Mouse (Mus musculus) gastrocnemius, postnatal 25 days (tissue): ENCODE results near the gene Shisa4. TPM values are rescaled to one million over a fixed set of nuclear protein-coding genes. Genes with fewer than 3 reads are reported as not detected.

ENCODE experiments used
- DNase-seq: peaks from one replicate; pipeline ENCODE4 v3.0.0; 2022
- total RNA-seq, 2 experiments: library from RNA; stranded (reverse); gene quantifications; 1 replicate in 1 of 2; 2 replicates in 1 of 2; pipeline ENCODE4 v1.2.3; 2021

Shisa4 gene
- total RNA-seq, 2 experiments from 2014 or later: 236 to 261 TPM

DNA sequence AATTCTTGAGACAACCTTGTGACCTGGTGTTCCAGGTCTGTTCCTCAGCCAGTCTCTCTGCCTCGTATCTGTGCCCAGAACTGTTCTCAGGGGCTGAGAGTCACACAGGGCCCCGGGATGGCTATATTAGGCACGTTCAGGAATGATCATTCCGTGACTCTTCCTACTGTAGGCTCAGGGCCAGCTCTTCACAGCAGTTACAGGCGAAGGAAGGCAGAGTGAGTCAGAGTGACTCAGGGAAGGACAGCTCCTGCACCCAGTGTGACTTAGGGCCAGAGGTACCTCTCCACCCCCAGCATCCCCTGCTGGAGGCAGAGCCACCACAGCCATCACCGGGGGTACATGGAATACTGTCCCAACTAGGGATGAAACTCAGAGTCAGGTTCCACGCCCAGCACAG, 8.0 kb downstream of the Shisa4 start:
- no peak for DNase-seq

DNA sequence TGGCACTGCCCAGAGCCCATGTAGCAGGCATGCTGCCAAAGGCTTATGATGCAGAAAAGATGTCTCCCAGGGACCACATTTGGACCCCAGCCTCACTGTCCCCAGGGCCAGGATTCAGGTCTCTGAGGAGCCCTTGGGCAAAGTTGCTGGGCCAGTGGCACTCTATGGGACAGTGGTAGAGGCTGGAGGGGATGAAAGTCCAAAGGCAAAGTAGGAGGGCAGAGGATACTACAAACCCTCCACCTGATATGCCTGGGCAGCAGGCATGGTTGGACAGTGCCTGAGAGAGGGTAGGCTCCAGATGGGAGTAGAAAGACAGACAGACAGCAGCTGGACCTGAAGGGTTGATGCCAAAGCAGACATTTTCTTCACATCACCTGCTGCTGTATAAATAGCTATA, 8.7 kb downstream of the Shisa4 start:
- DNase-seq: no peak

DNA sequence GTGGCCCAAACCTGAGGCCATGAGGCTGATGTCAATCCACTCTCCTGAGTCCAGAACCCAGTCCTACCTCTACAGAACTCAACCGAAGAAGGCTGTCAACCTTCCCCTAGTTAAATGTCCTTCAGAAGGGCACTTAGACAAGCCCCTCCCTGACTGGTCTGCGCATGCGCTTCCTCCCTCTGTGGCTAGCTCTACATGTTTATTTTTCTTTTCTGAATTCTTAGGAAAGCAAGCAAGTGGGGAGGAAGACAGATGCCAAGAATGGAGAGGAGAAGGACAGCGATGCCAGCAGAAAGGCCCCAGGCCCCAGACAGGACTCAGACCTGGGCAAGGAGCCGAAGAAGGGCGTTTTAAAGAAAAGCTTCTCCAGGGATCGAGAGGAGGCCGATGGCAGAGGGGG, 11.6 kb downstream of the Shisa4 start:
- DNase-seq: no peak

DNA sequence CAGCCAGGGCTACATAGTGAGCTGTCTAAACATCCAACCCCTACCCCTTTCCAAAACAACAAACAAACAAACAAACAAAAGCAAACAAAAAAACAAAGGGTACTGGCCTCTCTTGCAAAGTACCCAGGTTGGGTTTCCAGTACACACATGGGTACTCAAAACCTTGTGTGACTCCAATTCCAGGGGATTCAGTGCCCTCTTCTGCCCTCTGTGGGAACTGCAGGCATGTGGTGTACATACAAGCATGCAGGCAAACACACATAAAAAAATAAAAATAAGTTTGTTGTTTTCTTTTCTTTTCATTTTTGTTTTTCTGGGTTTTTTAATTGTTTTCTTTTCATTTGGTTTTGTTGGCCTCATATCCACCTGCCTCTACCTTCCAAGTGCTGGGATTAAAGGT, 12.9 kb downstream of the Shisa4 start:
- no peak for DNase-seq

DNA sequence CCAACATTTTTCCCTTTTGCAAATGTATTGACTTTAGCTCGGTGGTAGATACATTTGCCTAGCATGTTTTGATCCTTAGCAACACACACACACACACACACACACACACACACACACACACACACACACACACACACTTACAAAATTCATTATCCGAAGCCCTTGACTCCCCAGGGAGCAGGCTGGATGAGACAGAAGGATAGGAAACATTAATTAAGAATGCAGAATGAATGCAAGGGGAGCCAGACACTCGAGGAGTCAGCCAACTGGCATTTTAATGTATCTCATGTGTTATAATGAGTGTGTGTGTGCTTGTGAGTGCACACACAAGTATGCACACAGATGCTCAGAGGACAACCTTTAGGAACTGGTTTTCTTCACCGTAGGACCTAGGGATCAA, 13.5 kb downstream of the Shisa4 start:
- DNase-seq: no peak

DNA sequence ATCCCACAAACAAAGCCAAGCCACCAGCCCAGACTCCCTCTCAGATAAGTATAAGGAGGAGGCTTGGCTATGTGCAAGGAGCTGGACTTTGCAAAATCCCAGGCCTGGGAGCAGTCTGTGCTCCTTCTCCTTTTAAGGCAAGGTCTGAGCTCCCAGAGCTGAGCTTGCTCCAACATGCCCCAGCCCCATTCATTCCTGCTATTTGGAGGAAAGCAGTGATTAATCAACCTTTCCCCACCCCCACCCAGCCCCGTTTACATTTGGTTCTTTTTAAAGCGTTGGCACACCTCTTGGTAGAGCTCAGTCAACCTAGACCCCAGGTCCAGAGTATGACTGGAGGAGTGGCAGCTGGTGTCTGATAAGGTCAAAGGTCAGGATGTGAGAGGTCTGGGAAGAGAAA, 16.0 kb downstream of the Shisa4 start:
- no peak for DNase-seq

DNA sequence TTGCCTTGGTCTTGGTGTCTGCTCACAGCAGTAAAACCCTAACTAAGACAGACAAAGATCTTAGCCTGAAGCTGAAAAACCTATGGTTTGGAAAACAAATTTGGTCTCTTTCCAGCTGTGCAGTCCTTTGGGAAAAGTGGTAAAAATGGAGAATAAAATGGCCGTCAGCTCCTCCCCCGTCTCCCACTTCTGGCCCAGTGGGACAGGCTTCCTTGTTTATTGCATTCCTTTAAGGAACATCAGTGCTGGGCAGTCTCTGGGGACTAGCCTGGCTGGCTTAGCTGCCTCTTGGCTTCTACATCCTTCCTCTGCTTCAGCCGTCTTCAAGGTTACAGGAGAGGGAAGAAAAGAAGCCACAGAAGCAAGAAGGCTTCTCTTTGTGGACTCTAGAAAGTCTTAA, 23.1 kb downstream of the Shisa4 start:
- peak; percentile 58 for DNase-seq

DNA sequence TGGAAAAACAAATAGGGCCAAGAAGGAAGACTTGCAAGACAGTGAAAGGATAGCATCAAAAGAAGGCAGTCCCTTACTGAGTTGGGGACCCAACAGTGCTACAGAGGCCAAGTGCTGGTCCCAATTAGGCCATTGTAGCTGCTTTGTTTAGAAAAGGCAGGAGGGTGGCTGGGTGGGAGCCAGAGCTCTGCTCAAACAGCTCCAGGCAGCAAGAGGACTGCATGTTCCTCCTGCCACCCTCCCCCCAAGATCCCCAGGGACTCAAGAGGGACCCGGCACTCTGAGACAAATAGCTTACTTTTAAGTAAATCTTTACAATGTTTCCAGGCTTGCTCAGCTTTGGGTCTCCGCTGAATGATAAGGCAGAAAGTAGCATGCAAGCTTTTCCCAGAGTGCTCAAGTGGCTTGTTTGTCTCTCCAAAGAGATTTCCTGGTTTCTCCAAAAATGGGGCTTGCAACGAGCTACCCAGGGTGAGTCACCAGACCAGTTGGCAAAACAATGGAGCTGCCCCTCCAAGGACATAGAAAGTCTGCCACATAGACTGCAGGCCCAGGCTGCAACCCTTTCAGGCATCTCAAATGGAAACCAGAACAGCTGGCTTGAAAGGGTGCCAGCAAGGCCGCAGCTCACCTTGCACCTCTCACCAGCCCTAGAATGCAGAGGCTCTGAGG, 27.4 kb downstream of the Shisa4 start:
- DNase-seq: peak; percentile 62

DNA sequence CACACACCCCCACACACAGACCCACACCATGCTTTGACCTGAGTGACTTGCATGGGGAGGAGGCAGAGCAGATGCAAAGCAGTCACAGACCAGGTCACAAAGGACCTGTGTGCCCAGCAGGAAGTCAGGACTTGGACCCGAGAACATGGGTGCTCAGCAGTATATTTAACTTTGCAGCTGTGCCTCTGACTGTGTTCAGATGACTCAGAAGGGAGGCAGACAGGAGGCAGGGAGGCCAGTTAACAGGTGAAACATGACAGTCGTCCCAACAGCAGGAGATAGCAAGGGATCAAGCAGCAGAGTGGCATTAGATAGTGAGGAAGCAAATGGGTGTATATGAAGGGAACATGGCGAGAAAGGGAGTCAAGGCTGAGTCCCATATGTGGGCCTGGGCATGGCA, 28.1 kb downstream of the Shisa4 start:
- no peak for DNase-seq

DNA sequence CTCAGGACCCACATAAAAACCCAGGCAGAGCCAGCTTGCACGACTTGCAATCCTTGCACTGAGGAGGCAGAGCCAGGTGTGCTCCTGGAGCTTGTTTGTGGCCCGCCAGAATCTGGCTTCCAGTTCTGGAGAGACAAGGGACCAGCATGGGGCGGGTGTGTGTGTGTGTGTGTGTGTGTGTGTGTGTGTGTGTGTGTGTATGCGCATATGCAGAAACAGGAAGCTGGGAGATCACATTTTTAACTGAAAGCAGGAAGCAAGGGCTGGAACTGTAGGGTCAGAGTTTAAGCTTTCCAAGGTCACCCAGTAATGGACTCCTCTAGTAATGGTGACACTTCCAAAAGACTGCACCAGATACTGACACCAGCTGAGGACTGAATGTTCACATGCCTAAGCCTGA, 31.0 kb downstream of the Shisa4 start:
- DNase-seq: no peak

DNA sequence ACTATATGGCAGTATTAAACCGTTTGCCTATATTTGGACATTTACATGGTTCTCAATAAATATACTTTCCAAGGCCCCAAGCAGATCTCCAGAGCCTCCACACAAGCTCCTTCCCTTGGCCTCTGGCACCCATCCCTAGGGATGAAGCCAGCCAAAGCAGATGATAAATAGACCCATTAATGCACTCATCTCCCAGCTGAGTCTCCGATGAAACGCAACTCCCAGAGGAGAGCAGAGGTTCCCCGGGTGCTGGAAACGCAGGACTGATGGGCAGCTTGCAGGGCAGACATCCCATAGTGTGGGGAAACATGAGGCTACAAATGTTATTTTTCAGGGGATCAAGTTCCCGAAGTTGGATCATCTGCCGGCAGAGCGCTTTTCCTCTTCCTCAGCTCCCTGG, 33.1 kb downstream of the Shisa4 start:
- DNase-seq: no peak

DNA sequence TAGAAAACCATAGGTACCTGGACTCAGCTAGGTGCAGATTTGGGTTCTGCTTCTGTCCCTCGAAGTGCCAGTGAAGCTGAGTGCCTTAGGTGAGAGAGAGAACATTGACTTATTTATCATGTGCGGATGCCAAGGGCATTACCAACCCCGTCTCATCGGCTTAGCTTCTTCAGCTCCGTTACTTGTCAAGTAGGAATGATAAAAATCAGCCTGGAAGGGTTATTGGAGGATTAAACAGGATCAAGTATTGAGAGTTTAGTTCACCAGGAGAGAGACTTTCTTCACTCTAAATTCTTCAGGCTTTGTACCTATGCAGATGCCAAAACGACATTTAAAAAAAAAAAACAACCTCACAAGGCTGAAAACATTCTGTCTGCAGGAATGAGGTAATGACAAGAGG, 44.5 kb downstream of the Shisa4 start:
- DNase-seq: no peak

DNA sequence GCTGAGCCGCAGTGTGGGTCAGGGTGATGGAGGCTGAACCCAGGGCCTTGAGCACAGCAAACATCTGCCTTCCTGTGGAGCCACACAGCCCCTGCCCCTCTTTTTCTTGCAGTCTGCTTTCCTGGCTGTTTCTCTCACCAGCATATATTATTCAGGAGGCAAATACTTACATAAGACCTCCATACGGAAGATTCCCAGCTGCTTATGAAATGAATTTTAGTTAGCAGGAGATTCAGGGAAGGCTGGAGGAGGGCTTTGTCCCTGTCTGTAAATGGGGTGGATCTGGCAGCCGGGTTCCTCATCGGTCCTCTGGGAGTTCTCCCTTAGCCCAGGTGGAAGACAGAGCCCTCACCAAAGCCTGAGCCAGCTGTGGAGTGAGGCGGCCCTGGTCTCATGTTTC, 46.7 kb downstream of the Shisa4 start:
- DNase-seq: no peak

DNA sequence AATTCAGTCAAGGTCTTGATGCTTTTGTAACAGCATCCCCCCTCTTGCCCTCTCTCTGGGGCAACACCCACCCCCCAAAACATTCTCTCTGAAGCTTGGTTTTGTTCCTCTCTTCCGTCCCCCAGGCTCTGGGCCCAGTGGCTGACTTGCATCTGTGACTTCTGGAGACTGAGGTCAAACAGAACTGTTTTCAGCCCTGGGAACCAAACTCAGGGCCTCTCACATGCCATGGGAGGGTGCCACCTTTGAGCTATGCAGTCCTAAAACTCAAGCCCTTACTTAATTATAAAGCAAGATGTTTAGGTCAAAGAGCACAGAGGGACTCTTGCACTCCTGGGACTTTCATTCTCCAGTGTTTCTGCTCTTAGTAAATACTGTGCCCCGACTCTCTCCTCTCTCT, 49.1 kb downstream of the Shisa4 start:
- no peak for DNase-seq

DNA sequence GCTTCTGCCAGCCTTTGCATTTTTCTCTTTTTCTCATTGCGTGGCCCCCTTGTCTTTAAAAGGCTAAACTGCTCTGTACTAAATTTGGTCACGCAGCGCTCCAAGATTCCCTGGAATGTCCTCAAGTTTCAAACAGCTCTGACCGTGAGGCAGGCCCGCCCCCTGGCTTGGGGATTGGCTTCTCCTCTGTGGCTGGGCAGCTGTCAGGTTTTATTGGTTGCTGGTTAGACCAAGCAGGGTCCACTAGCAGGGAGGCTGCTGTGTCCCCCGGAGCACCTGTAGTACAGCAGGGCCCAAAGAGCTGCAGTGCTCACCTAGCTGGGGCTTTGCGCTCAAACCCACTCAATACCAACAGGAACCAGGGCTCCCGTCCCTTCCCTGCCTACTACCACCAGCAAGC, 50.5 kb downstream of the Shisa4 start, which contains the start of gene Lmod1:
Gene Lmod1, plus strand, starts transcription at position 237 of the 400 bp plus-strand sequence.
- peak; percentile 57 for DNase-seq

DNA sequence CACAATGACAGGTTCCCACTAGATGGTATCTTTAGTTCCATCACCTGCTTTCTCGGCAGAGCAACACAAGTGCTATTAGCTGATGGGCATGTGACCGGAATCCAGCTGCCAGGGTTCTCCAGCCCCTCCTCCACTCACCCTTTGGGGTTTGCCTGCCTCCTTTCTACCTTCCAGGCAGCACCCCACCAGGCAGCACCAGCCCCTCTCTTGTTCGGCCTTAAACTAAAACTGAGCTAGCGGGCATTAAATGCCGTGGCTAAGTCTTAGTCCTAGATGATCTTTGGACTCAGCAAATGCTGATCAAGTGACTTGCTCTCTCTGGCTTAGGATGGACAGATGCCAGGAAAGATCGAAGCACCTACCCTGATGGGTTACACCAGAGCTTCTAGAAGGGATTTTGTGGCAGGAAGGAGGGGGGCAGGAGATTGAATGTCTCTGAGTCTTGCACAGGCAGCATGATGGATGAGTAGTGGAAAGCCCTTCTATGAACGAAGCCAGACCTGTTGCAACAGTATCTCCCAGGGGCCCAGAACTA, 51.6 kb downstream of the Shisa4 start:
- DNase-seq: peak; percentile 12

Other genes starting within 250 kb of the Shisa4 start
- under 1 TPM; 0.20 to 0.38 TPM for gene Ptpn7, start 242.5 kb downstream of the Shisa4 start, total RNA-seq
- gene Arl8a, start 228.4 kb downstream of the Shisa4 start, total RNA-seq: 10 to 100 TPM; 14.9 to 15.7 TPM
- gene Gpr37l1, start 207.6 kb downstream of the Shisa4 start, total RNA-seq: under 1 TPM; 0.59 to 0.83 TPM
- gene Elf3, start 116.7 kb downstream of the Shisa4 start, total RNA-seq: under 1 TPM in 1 of 2 experiments, not detected in 1; 0.18 TPM
- gene Rnpep, start 91.2 kb downstream of the Shisa4 start, total RNA-seq: 10 to 100 TPM; 12.0 to 12.9 TPM
- gene Timm17a, start 61.5 kb downstream of the Shisa4 start, total RNA-seq: 100 to 1,000 TPM; 282 to 296 TPM
- gene Lmod1, start 50.4 kb downstream of the Shisa4 start, total RNA-seq: 10 to 100 TPM in 1 of 2 experiments, 1 to 10 TPM in 1; 3.0 to 10.9 TPM
- 10 to 100 TPM; 26.0 to 29.0 TPM for gene Ipo9, start 55.3 kb upstream of the Shisa4 start, total RNA-seq
- gene Nav1, start 232.1 kb upstream of the Shisa4 start, total RNA-seq: 10 to 100 TPM in 1 of 2 experiments, 1 to 10 TPM in 1; 7.9 to 11.1 TPM